Mouse (Mus musculus) gastrocnemius, postnatal 36 days (tissue): ENCODE results near the gene Dnaja3. TPM values are rescaled to one million over a fixed set of nuclear protein-coding genes. Genes with fewer than 3 reads are reported as not detected.
"Not testable (repeated sequence)": the region's sequence is repeated elsewhere in the genome, so short reads cannot be mapped to it uniquely, and the experiment has no call there.

Source experiments
- DNase-seq, 2 experiments: peaks; one replicate each; pipeline ENCODE4 v3.0.0; 2022
- intact Hi-C: fragments of 180-260 bp; cut with DNase I; formaldehyde crosslinking; loops from one replicate; pipeline ENCODE4 v1.15.1; 2025
- total RNA-seq, 2 experiments: library from RNA; stranded (reverse); gene quantifications; 2 replicates each; pipeline ENCODE4 v1.2.3; 2021

The Dnaja3 gene
- total RNA-seq, 2 experiments from 2014 or later: 90.1 TPM

- intact Hi-C loops, DNase-seq: not testable (repeated sequence)
Measured at GRCm38 (mm10) chr16:4756660-4757335, 117.0 kb downstream of the Dnaja3 start.

Other genes with a start within 250 kb of the Dnaja3 start
- 10 to 100 TPM; 26.3 to 30.6 TPM for gene Adcy9, start 219.5 kb upstream of the Dnaja3 start, total RNA-seq
- 1,000 to 10,000 TPM; 1,182 to 1,390 TPM for gene Srl, start 98.2 kb upstream of the Dnaja3 start, total RNA-seq
- gene Tfap4, start 80.1 kb upstream of the Dnaja3 start, total RNA-seq: 1 to 10 TPM; 2.6 to 4.1 TPM
- 1 to 10 TPM; 5.9 to 7.0 TPM for gene Glis2, start 45.3 kb upstream of the Dnaja3 start, total RNA-seq
- gene Pam16, start 15.0 kb upstream of the Dnaja3 start, total RNA-seq: 10 to 100 TPM; 87.0 to 91.6 TPM
- gene Vasn, start within 50 bp of the Dnaja3 start, total RNA-seq: 1 to 10 TPM; 3.8 to 4.0 TPM
- gene Coro7, start 39.8 kb downstream of the Dnaja3 start, total RNA-seq: 10 to 100 TPM; 13.1 to 15.2 TPM
- 1 to 10 TPM; 2.8 to 3.0 TPM for gene Nmral1, start 79.4 kb downstream of the Dnaja3 start, total RNA-seq
- gene Hmox2, start 86.4 kb downstream of the Dnaja3 start, total RNA-seq: 10 to 100 TPM; 31.5 to 35.3 TPM
- 10 to 100 TPM; 63.2 to 80.0 TPM for gene Cdip1, start 150.3 kb downstream of the Dnaja3 start, total RNA-seq
- not detected for gene 4930562C15Rik, start 195.4 kb downstream of the Dnaja3 start, total RNA-seq
- 10 to 100 TPM; 31.9 to 38.9 TPM for gene Ubald1, start 240.3 kb downstream of the Dnaja3 start, total RNA-seq
- 10 to 100 TPM; 49.4 to 52.7 TPM for gene Mgrn1, start 246.3 kb downstream of the Dnaja3 start, total RNA-seq